Mouse (Mus musculus) limb, embryonic 13.5 days (tissue): Measurements from ENCODE around the gene Dnajc1. TPM values are rescaled to one million over a fixed set of nuclear protein-coding genes. Genes with fewer than 3 reads are reported as not detected.

Experiments
- ATAC-seq: fragments of 200-750 bp; cut with Nextera tagmentation; 2 replicates; pipeline ENCODE4 v1.8.0; 2017; ENCODE audit warnings: low read depth, moderate number of reproducible peaks, moderate TSS enrichment; ENCODE audit not compliant: low FRiP score
- H3K27ac ChIP-seq: fragments of 300-500 bp; sonication (generic); 2 replicates; pipeline ENCODE4 v1.5.1; 2015; ENCODE audit warnings: inconsistent platforms, mild to moderate bottlenecking, moderate library complexity
- H3K27me3 ChIP-seq: fragments of 300-500 bp; sonication (generic); 2 replicates; pipeline ENCODE4 v1.6.1; 2015; ENCODE audit warnings: mild to moderate bottlenecking, inconsistent platforms
- H3K36me3 ChIP-seq: fragments of 300-500 bp; sonication (generic); 2 replicates; pipeline ENCODE4 v1.6.1; 2015; ENCODE audit warnings: inconsistent platforms, mild to moderate bottlenecking, moderate library complexity
- H3K4me1 ChIP-seq: fragments of 300-500 bp; sonication (generic); 2 replicates; pipeline ENCODE4 v1.6.1; 2015; ENCODE audit warnings: inconsistent platforms
- H3K4me2 ChIP-seq: fragments of 300-500 bp; sonication (generic); replicated peaks from 2 replicates; pipeline ENCODE4 v1.6.1; 2015; ENCODE audit warnings: inconsistent platforms, mild to moderate bottlenecking, moderate library complexity
- H3K4me3 ChIP-seq: fragments of 300-500 bp; sonication (generic); 2 replicates; pipeline ENCODE4 v1.5.1; 2015; ENCODE audit warnings: moderate library complexity, mild to moderate bottlenecking, inconsistent platforms
- H3K9ac ChIP-seq: fragments of 300-500 bp; sonication (generic); 2 replicates; pipeline ENCODE4 v1.6.1; 2015; ENCODE audit warnings: mild to moderate bottlenecking, inconsistent platforms
- H3K9me3 ChIP-seq: fragments of 300-500 bp; sonication (generic); 2 replicates; pipeline ENCODE4 v1.6.1; 2016; ENCODE audit warnings: inconsistent platforms
- WGBS: fragments of 180-500 bp; shearing (Covaris S2); methylation state at CpG from one replicate; pipeline ENCODE4 v1.1.7; 2015; 5-methylcytosine and 5-hydroxymethylcytosine counted together
- polyA plus RNA-seq: library from polyadenylated mRNA; unstranded; fragments of >200 nt; fragmentation: Nextera tagmentation; extraction: Ambion mirVana; gene quantifications from 2 replicates; pipeline ENCODE4 v1.2.1, GENCODE M21; 2015

The Dnajc1 gene
- polyA plus RNA-seq, 1 experiment from 2014 or later = 45.8 TPM

GRCm38 (mm10) chr2:18181631-18182030 lies 211.0 kb downstream of the Dnajc1 start:
- no peak for ATAC-seq
- Histone ChIP-seq H3K4me1 (0 out of 2 replicates have a peak, but pooled peaks cover 5% of the 10 kb centered on the region), H3K9me3 (no peaks in the 10 kb centered on the region), H3K36me3 (peaks cover 58% of the 10 kb centered on the region), H3K27ac (no peak overlapping the region), H3K27me3 (no peaks in the 10 kb centered on the region), H3K4me2 (no peak overlapping the region), H3K4me3 (no peak overlapping the region), H3K9ac (no peak overlapping the region)
- 88% methylated on average over 3 of the region's 3 CpGs for WGBS

GRCm38 (mm10) chr2:18180323-18180722 lies 212.3 kb downstream of the Dnajc1 start:
- no peak overlapping the region for H3K27ac ChIP-seq
- H3K9me3 ChIP-seq = no peaks in the 10 kb centered on the region
- H3K36me3 ChIP-seq = peaks cover 55% of the 10 kb centered on the region
- no peaks in the 10 kb centered on the region for H3K27me3 ChIP-seq
- no peak overlapping the region for H3K4me2 ChIP-seq
- H3K4me1 ChIP-seq = 0 out of 2 replicates have a peak, but pooled peaks cover 5% of the 10 kb centered on the region
- H3K4me3 ChIP-seq = no peak overlapping the region
- no peak for ATAC-seq
- 93% methylated on average over 5 of the region's 5 CpGs for WGBS
- no peak overlapping the region for H3K9ac ChIP-seq

- 71% methylated on average over 3 of the region's 3 CpGs for whole genome bisulfite sequencing
- no peak overlapping the region for H3K27ac ChIP-seq
- no peak for ATAC-seq
- no peaks in the 10 kb centered on the region for H3K9me3 ChIP-seq
- H3K4me1 ChIP-seq = 0 out of 2 replicates have a peak, but pooled peaks cover 5% of the 10 kb centered on the region
- H3K4me3 ChIP-seq = no peak overlapping the region
- H3K4me2 ChIP-seq = no peak overlapping the region
- no peaks in the 10 kb centered on the region for H3K27me3 ChIP-seq
- H3K9ac ChIP-seq = no peak overlapping the region
- peaks cover 43% of the 10 kb centered on the region for H3K36me3 ChIP-seq
Measured at GRCm38 (mm10) chr2:18176235-18176634, 216.4 kb downstream of the Dnajc1 start.

GRCm38 (mm10) chr2:18175234-18175633 lies 217.4 kb downstream of the Dnajc1 start:
- H3K36me3 ChIP-seq = peaks cover 43% of the 10 kb centered on the region
- H3K27me3 ChIP-seq = no peaks in the 10 kb centered on the region
- 42% methylated on average over 1 of the region's 1 CpGs for WGBS
- H3K9me3 ChIP-seq = no peaks in the 10 kb centered on the region
- no peak overlapping the region for H3K9ac ChIP-seq
- 0 out of 2 replicates have a peak, but pooled peaks cover 5% of the 10 kb centered on the region for H3K4me1 ChIP-seq
- H3K4me2 ChIP-seq = no peak overlapping the region
- no peak overlapping the region for H3K4me3 ChIP-seq
- no peak overlapping the region for H3K27ac ChIP-seq
- no peak for ATAC-seq

- no peaks in the 10 kb centered on the region for H3K27me3 ChIP-seq
- 86% methylated on average over 1 of the region's 1 CpGs for WGBS
- ATAC-seq = no peak
- no peak overlapping the region for H3K4me3 ChIP-seq
- no peak overlapping the region for H3K27ac ChIP-seq
- H3K4me2 ChIP-seq = no peak overlapping the region
- H3K36me3 ChIP-seq = peaks cover 14% of the 10 kb centered on the region
- no peaks in the 10 kb centered on the region for H3K9me3 ChIP-seq
- H3K4me1 ChIP-seq = no peaks in the 10 kb centered on the region
- no peak overlapping the region for H3K9ac ChIP-seq
Measured at GRCm38 (mm10) chr2:18169174-18169948, 223.3 kb downstream of the Dnajc1 start.

DNA sequence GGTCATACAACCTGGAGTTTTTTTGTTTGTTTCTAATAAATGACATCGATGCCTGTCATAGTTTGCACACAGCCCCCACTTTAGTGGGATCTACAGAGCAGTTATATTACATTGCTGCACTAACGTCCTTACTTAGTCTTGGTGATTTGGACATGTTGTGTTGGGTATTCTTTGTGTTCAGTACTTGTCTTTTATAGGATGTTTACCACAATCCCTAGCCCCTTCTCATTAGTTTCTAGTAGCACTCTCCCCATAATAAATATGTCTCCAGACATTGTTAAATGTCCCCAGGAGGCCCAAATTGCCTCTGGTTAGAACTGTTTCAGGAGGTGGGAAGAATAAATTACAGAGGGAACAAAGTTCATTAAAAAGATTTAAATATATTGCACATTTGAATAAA lies 227.1 kb downstream of the Dnajc1 start:
- peaks cover 22% of the 10 kb centered on the region for H3K36me3 ChIP-seq
- no peaks in the 10 kb centered on the region for H3K27me3 ChIP-seq
- H3K4me2 ChIP-seq = no peak overlapping the region
- 27% methylated on average over 2 of the region's 2 CpGs for WGBS
- H3K9me3 ChIP-seq = no peaks in the 10 kb centered on the region
- no peaks in the 10 kb centered on the region for H3K4me1 ChIP-seq
- H3K27ac ChIP-seq = no peak overlapping the region
- no peak overlapping the region for H3K9ac ChIP-seq
- H3K4me3 ChIP-seq = no peak overlapping the region
- ATAC-seq = no peak

- no peak overlapping the region for H3K4me3 ChIP-seq
- no peaks in the 10 kb centered on the region for H3K9me3 ChIP-seq
- WGBS = 70% methylated on average over 5 of the region's 5 CpGs
- H3K27me3 ChIP-seq = no peaks in the 10 kb centered on the region
- peaks cover 32% of the 10 kb centered on the region for H3K36me3 ChIP-seq
- H3K4me2 ChIP-seq = no peak overlapping the region
- H3K27ac ChIP-seq = no peak overlapping the region
- H3K4me1 ChIP-seq = no peaks in the 10 kb centered on the region
- no peak overlapping the region for H3K9ac ChIP-seq
- ATAC-seq = no peak
Measured at GRCm38 (mm10) chr2:18160992-18161391, 231.6 kb downstream of the Dnajc1 start.

DNA sequence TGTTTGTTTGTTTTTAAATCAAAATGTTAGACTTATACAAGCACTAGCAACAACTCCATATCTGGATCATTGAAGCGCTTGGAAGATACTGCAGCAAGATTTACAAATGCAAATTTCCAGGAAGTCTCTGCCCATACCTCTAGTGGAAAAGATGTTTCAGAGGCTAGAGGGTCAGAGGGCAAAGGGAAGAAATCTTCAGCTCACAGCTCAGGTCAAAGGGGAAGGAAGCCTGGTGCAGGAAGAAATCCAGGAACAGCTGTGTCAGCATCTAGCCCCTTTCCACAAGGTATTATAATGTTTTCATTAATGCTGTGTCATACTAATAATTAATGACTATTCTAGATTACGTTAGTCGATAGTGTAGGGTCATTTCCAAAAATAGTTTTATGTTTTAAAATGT lies 233.2 kb downstream of the Dnajc1 start:
- peaks cover 46% of the 10 kb centered on the region for H3K36me3 ChIP-seq
- ATAC-seq = no peak
- no peak overlapping the region for H3K27ac ChIP-seq
- H3K27me3 ChIP-seq = no peaks in the 10 kb centered on the region
- H3K9me3 ChIP-seq = no peaks in the 10 kb centered on the region
- H3K4me2 ChIP-seq = no peak overlapping the region
- no peak overlapping the region for H3K4me3 ChIP-seq
- H3K4me1 ChIP-seq = no peaks in the 10 kb centered on the region
- no peak overlapping the region for H3K9ac ChIP-seq
- 79% methylated on average over 3 of the region's 3 CpGs for WGBS

GRCm38 (mm10) chr2:18156131-18156530 lies 236.5 kb downstream of the Dnajc1 start:
- WGBS = 88% methylated on average over 3 of the region's 3 CpGs
- no peak for ATAC-seq
- Histone ChIP-seq H3K4me1 (no peaks in the 10 kb centered on the region), H3K27me3 (no peaks in the 10 kb centered on the region), H3K9ac (no peak overlapping the region), H3K4me2 (no peak overlapping the region), H3K9me3 (no peaks in the 10 kb centered on the region), H3K4me3 (no peak overlapping the region), H3K27ac (no peak overlapping the region), H3K36me3 (peaks cover 51% of the 10 kb centered on the region)
